Mouse (Mus musculus): ENCODE results near the gene Grm8.
"Not testable (repeated sequence)": the region's sequence is repeated elsewhere in the genome, so short reads cannot be mapped to it uniquely, and the experiment has no call there.

Grm8 gene

DNA sequence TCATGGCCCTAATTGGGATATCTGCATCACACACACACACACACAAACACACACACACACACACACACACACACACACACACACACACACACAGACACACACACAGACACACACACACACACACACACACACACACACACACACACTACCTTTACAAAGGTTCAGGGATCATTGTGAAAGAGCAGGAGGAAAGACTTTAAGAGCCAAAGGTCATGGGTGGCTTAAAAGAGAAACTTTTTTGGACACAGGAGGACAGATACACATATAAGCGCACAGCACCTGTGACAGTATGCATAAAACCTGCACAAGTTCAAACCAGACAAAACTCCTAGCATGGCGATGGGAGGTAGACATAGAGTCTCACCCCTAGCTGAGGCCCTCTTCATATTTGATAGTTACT, 315.2 kb downstream of the Grm8 start:
- DNase-seq: not testable (repeated sequence)

DNA sequence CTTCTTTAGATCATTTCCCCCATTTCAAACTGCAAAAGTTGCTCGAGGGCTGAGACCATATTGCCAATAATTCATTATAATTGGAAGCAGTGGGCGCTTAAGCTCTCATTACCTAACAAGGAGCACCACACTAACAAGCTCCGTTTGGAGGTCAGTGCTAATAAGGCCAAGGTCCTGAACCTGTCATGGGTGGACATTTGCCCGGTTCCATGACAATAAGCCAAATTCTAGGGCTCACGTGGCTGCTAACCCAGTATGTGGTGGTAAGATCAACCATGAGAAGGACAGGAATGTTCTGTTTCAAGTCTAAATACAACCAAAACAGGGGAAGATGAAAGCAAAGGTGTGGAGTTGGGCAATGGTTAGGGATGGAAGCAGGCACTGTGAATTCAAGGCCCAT, 322.2 kb downstream of the Grm8 start:
- no peak for DNase-seq

DNA sequence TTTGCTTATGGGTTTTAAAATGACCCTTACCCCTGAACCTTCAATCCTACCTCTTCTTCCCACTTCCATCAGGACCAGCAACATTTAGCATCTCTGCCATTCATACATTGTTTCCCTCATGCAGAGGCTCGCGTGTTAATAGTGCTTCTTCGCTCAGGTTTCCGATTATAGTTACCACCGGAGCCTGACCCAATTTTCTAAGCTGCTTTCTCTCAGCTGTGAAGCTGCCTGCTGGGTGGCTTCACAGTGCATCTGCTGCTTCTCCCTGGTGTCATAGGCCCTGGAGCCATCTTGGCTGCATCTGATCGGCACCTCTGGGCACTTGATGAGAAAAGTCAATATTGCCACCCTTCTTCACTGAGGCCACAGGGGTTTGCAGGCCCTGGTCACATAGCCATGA, 325.0 kb downstream of the Grm8 start:
- no peak for DNase-seq

DNA sequence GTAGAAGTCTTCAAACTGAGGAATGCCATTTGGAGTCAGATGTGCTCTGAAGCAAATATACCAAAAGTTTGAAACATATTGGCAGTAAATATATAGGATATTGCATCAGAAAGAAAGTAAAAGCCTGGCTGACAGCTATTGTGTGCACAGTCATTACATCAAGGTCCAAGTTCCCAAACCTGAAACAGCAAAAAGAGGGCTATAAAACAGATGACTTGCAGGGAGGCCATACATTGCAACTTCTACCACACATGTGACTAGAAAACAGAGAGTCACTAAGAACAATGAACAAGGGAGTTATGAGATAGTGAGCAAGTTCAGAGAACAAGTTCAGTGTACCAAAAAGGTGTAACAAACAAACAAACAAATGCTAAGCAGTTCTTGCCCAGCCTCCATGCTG, 328.2 kb downstream of the Grm8 start:
- no peak for DNase-seq

DNA sequence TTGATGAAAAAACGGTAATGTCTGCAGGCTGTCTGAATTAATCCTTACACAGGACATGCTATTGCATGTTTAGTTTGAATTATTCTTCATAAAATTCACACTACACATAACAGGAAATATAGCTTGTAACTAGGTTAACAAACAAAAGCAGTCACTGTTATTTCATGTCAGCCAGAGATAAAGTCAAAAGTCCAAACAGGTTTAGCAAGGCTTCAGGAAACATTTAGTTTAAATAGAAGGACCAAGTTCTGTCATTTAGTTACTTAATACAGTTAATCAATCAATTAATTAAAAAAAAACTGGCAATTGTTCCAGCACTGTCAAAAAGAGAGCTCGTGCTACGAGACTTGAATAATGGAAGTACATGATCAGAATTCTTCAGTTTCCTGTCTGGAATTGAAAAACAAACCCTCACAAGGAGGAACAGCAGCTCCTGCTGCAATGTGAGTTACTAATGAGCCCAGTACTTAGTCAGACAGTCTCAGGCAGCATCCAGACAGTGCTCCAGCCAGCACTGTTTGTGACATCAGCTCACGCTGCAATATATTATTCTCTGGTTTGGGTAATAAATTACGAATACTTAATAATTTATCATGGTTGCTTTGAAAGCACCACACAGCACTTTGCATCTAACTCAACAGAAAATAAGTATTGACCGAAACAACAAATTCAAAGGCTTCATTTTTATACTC, 334.0 kb downstream of the Grm8 start:
- no peak for DNase-seq

DNA sequence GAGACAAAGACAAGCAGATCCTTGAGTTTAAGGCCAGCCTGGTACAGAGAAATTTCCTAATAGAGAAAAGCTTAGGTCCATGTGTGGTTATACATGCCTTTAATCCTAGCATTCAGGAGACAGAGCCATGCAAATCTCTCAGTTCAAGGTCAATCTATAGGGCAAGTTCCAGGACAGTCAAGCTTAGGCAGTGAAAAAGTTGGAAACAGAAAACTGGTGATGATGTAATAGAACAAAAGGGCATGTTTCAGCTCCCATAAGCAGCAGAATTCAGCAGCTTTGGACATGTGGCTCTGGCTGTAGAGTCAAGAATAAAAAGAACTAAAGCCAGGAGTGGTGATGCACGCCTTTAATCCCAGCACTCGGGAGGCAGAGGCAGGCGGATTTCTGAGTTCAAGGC, 336.2 kb downstream of the Grm8 start:
- no peak for DNase-seq

DNA sequence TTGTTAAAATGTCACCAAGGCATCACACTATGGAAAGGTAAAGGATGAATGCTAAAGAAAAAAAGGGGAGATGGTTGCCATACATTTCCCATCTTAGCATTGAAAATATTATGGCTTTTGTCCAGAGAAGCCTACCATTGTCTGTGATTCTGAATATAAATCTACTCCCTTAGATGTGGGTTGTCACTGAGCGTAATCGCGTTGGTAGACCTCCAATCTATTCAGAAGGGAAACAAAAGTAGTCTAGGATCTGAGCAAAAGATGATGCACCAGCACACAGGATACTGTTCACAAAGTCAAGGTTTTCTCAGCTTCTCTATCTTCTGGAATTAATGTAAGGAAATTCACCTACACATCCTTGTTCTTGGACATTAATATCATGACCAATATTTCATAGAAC, 345.4 kb downstream of the Grm8 start:
- no peak for DNase-seq

DNA sequence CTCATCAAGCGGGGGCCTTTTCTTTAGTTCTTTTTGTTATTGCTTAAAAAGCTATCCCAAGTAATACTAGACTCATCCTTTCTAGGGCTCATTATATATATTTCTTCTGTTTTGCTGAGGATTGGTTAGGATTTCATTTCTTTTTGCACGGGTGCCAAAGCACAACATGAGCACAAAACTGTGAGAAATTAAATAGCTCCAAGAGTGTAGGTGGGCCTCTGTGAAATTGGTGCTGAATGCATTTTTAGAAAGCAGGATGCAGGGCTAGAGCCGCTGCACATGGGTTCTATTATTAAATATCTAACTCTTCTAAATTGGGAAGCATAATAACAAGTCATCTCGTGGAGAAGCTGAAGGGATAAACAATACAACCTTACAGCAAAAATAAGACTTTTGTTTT, 345.8 kb downstream of the Grm8 start:
- DNase-seq: peak; percentile 42

DNA sequence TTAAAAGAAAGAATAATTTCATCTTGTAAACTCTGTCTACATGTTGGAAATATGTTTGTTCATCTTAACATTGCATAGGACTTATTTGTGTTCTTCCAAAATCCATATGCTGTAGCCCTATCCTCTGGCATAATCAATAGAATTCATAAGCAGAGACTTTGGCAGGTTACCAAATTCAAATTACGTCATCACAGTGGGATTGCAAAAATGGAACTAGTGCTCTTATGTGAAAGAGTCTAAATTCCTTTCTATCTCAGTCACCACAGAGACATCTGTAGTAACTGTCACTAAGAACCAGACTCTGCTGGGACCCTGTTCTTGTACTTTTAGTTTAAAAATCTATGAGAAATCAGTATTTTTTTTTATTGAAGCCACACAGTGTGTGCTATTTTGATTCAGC, 352.7 kb downstream of the Grm8 start:
- DNase-seq: no peak

DNA sequence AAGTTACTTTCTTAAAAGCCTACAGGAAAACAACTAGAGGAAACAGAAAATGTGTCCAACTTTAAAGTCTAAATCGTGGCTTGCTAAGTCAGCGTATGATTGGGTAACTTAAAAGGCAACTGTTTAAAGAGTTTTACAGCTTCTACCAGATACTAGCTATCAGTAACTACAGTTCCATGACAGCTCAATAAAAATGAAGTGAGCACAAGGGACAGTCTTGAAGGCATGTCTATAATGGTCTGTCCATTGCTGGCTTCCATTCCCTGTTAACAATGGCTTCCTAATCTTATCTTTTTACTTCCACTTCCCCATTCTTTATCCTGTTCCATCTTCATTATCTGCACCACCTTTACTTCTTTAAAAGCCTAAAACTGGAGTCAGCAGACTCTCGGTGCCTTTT, 353.6 kb downstream of the Grm8 start:
- DNase-seq: no peak

DNA sequence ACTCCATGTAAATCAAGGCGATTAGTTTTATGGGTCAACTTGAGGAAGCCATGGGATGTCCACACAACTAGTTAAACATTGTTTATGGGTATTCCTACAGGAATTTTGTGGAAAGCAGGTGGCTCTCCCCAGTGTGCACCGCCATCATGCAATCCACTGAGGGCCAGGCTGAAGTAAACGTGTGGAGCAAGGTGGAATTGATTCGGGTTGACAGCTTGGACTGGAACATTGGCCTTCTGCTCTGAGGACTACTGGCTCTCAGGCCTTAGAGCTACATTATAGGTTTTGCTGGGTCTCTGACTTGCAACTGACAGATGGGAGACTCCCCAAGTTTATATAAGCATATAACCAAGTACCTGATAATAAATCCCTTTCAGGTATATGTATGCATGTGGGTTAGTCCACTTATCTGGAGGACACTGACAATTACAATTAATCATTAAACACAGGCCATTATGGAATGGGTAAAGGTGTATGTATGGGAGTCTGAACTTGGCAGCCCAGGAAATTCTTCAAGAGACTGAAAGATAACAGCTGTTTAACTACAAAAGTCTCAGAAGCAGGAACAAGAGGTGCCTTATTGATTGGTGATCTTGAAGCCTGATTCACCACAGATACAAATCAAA, 359.2 kb downstream of the Grm8 start:
- no peak for DNase-seq

DNA sequence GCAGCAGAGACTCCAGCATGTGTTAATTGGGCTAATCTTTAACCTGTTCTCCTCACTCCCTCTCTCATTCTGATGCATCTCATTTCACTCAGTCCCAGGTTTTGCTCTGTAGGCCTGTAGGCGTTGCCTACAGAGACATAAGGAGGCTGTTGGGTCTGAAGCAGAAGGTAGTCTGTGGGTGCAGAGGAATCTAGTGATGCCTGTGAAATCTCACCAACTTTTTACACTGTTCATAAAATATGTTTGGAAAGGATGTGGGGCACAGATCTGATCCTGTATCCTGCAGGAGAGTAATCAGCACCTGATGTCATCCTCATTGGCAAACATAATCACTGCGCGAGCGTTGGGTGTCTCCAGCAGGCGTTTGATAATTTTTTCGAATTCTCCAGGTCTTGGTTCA, 372.9 kb downstream of the Grm8 start:
- DNase-seq: peak; percentile 46

DNA sequence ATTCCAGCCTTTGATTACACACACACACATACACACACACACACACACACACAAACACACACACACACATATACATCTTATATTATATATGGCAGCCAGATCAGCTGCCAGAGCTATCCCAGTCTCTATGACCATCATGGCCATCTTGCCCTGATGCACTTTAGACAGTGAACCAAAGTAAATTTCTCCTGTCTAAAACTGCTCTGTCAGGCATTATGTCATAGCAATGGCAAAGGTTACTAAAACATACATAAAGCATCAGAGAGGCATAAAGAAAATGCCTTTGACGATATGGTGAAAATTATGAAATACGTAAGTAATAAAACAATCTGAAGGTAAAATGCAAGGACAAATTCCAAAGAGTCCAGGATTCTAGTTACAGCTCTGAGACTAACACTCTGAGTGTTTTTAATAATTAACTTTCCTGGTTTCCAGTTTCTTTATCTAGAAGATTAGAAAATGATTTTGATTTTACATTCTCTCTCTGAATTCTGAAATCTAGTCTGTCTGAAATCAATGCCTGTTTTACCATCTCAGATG, 381.6 kb downstream of the Grm8 start:
- DNase-seq: no peak

DNA sequence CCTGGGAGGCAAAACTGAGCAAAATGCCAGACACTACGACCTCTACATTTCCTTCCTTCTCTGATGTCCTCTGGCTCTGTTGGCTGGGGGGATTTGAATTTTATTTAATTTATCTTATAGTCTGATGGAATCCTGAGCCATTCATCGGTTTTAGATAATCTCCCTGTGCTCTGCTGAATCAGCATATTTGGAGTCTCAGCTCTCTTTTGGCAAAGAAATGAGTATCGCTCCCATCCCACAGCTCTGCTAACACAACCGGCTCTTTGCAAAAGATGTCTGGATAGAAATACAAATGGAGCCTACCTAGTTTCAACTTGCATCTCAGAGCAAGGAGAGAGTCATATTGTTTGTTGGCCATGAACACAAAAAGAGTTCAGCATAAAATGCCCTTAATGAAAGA, 388.5 kb downstream of the Grm8 start:
- no peak for DNase-seq

DNA sequence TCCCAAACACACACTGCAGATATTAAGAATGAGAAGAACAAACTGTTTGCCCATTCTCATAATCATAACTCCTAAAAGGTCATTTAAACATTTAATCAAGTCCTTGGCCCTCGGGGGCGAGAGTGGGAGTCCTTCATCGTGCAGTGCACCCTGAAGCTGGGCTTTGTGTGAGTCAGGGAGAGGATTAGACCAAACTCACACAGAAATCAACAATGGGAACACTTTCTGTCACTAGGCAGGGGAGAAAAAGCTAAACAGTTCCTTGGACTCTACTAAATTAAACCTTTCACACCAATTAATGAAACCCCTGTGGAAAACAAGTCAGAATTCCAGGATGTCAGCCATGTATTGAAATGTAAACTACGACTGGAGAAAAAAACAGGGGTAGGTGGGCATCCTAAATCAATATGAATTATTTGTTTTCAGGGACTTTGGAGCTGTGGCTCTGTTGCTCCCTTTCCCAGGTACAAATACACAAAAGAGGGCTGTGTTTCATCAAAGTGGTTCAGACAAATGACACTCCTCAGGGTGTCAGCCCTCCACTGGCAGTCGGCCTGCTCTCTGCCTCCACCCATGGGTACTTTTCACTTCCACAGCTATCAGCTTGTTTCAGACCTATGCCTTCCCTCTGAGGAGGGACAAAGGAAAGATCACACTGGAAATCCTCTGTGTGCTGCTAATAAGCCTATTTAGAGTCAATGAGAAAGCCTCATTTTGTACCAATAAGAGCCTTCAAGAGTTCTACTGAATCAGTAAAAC, 389.1 kb downstream of the Grm8 start:
- no peak for DNase-seq

DNA sequence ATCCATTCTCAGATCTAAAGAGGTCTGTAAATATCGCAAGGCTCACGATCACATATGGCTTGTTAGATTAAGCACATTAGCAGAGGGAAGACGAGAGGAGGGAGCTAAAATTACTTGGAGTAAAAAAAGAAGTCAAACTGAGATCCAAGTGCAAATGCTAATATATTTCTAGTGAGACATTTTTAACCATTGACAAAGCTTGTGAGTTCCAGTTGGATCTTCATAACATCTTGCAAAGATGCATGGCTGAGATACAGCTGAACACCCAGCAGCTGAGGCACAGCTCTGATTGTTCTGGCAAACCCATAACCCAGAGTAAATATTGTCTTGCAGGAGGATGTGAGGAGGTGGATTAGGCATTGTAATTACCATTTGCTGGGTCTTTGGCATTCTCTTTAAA, 445.6 kb downstream of the Grm8 start:
- DNase-seq: peak; percentile 77

DNA sequence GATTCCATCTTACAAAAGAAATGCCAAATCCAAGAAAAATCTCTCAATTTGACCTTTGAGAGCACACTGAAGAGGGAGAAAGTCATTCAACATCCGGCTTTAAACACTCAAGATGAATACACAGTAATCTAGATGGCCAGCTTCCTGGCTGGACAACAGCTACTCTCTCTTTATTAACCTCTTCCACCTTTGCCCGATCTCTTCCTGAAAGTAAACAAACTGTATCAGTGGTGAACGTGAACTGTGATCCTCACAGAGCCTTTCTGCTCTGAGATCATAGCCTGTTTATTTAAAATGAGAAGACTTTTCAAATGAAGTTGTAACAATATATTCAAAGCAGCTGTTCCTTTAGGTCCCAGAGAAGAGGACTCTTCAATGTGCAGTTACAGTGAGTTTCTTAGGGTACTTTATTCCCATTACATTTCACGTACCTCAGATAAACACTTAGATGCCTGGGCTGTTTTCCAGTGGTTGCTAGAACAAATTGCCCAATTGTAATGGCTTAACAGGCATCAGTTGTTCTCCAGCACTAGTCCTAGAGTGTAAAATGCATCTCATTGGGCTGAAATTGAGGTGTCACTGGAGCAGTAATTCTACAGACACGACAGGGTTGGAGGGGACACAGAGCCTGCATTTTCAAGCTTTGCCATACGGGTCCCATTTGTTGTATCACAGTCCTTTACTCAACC, 473.1 kb downstream of the Grm8 start:
- no peak for DNase-seq

DNA sequence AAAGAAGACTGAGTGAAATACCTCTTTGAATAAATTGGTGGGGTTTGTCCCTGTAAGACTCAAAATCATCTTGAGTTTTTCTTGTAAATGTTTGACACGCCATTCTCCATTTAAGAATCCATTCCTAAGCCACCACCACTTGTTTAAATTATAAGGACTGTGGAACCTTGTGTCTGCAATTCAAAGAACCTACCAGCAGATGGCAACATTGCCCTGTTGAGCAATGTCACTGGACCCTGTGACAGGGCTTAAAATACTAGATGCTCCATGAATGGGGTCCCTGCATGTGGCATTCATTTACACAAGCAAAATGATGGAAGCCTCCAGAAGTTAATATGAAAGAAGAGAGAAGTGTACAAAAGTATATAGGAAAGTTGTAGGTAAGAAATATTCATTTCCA, 477.5 kb downstream of the Grm8 start:
- peak; percentile 42 for DNase-seq

DNA sequence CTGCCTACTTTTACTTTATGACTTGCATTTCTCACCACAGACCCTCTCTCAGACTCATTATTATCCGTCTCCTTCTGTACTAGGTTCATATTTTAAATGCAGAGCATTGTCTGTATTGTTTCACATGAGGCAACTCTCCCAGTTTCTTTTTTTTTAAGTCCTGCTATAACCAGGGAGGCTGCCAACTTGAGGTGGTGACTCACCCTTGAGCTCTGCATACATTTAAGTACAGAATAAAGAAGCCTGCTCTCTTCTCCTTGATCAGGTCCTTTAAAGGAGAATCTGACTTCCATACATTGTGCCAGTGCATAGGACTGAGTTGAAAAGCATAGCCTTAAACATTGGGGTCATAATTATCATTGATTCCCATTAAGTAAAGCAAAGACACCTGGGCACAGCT, 488.5 kb downstream of the Grm8 start:
- peak; percentile 29 for DNase-seq

DNA sequence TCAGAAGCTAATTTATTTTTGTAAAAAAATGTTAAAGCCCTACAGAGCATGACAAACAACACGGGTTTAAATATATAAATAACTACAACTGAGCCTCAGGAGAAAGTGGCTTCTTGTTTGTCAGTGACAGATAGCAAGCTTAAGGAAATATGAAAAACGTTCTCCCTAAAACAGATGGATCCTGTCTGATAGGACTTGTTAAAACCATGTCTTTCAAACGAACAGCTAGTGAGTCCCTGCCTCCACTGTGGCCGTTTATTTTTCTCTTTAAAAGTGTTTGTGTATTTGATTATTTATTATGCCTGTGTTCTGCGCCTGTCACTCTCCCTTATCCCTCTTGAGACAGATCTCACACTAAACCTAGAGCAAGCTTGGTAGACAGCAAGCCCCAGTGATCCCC, 489.9 kb downstream of the Grm8 start:
- no peak for DNase-seq

DNA sequence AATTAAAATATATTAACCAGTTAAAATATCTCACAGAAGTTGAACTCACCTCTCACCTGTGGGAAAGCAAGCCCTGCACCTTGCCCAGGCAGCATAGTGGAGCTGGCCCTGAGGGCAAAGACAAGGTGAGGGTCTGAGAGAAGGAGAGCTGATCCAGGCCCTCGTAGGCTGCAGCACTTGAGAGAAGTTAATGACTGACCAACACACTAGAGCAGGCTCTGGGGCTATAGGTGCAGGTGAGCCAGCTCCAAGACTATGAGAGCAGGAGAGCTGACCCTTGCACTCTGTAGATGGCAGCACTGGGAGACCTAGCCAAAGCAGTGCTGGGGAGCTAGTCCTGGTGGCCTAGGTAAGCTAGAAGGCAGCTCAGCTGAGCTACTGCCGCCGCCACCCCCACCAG, 499.1 kb downstream of the Grm8 start:
- DNase-seq: no peak

DNA sequence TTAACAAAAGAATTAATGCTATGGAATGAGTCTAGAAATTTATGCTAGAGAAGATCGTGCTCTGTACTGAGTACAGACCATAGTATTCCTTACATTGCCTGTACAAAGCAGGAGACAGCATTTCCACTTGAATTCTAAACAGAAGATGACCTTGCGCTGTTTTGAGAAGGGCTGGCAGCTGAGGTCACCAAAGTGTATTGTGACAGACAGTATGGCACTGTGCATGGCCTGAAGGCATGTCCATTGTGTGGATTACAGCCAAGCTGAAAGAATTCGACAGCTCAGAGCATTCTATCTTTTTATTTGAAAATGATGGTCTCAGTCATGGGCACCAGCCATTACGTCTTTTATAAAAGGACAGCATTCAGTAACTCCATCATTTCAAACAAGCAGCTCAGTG, 517.5 kb downstream of the Grm8 start:
- DNase-seq: no peak

DNA sequence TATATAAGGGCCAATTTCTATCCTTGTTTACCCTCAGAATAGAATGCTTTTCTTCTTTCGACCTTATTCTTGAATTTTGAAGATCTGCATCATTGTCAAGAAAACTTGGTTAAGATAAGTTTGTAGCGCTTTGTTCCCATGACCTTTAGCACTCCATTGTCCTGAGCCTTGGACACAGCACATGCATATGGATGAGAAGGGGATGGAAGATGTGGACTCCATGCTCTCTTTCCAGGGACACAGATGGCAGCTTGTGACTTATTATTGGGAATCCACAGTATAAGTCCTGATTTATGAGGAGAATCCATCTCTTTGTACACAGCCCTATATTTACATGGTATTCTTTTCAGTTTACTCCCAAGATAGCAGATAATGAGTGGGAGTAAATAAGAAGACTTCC, 554.5 kb downstream of the Grm8 start:
- no peak for DNase-seq

DNA sequence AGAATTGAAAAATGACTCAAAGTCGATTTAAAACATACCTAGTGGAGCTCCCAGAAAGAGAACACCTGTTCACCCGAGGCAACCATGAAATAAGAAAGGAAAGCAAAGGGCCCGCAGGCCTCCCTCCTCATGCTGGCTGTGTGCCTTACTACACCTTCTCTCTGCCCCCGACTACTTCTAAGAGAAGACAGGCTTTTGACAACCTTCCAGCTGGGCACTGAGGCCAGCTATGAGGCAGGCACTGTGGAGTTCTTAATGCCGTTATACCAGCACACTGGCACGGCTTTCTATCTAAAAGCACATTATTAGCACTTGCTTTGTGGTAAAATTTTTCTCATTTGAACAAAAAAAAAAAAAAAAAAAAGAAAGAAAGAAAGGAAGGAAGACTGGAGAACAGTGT, 589.5 kb downstream of the Grm8 start:
- DNase-seq: no peak
